Mouse (Mus musculus): ENCODE data around the gene Flrt1.

- TF ChIP-seq POLR2A (IDR thresholded peaks at IDR 0.05; ENCODE audit: borderline replicate concordance, low read depth, low read length): no peak
- TF ChIP-seq CTCF (IDR thresholded peaks at IDR 0.05; ENCODE audit: low read depth, low read length): no peak
Measured at GRCm38 (mm10) chr19:7068661-7069531, 36.6 kb downstream of the Flrt1 start.

Data from bone marrow macrophage, adult 2 months (primary cell).